Mouse (Mus musculus) ES-Bruce4 (cell line): ENCODE results near the gene Kcng1. TPM values are rescaled to one million over a fixed set of nuclear protein-coding genes. Genes with fewer than 3 reads are reported as not detected.

Experiments used
- H3K27ac ChIP-seq: 2 replicates; pipeline ENCODE4 v1.5.1; 2012; ENCODE audit warnings: low read length, inconsistent platforms; ENCODE audit not compliant: insufficient read depth
- H3K27me3 ChIP-seq: 2 replicates; pipeline ENCODE4 v1.6.1; 2012; ENCODE audit warnings: mild to moderate bottlenecking, low read length, inconsistent platforms; ENCODE audit not compliant: control insufficient read depth, poor library complexity, insufficient read depth, severe bottlenecking
- H3K36me3 ChIP-seq: 2 replicates; pipeline ENCODE4 v1.6.1; 2012; ENCODE audit warnings: inconsistent platforms, mild to moderate bottlenecking, low read length, moderate library complexity; ENCODE audit not compliant: control insufficient read depth, poor library complexity, insufficient read depth, severe bottlenecking
- H3K4me1 ChIP-seq: one replicate; pipeline ENCODE4 v1.8.1; 2011; ENCODE audit warnings: low read length; ENCODE audit not compliant: control insufficient read depth, insufficient read depth
- H3K4me3 ChIP-seq: 2 replicates; pipeline ENCODE4 v1.5.1; 2011; ENCODE audit warnings: low read depth, mild to moderate bottlenecking, low read length
- H3K9ac ChIP-seq: 2 replicates; pipeline ENCODE4 v1.6.1; 2012; ENCODE audit warnings: low read depth, mild to moderate bottlenecking, inconsistent platforms; ENCODE audit not compliant: poor library complexity, severe bottlenecking
- H3K9me3 ChIP-seq: replicated peaks from 2 replicates; pipeline ENCODE4 v1.6.1; 2012; ENCODE audit warnings: mild to moderate bottlenecking, low read length, inconsistent platforms; ENCODE audit not compliant: control insufficient read depth, poor library complexity, insufficient read depth, severe bottlenecking
- CTCF ChIP-seq: IDR thresholded peaks from one replicate; pipeline ENCODE4 v1.8.1; 2011; ENCODE audit warnings: low read depth, low read length
- EP300 ChIP-seq: IDR thresholded peaks from 2 replicates; pipeline ENCODE4 v1.6.1; 2011; ENCODE audit warnings: low read depth, low read length; ENCODE audit not compliant: insufficient read depth
- POLR2A ChIP-seq: IDR thresholded peaks from one replicate; pipeline ENCODE4 v1.8.1; 2011; ENCODE audit warnings: low read length; ENCODE audit not compliant: insufficient read depth
- polyA plus RNA-seq: library from polyadenylated mRNA; stranded (reverse); fragments of >200 nt; gene quantifications from 2 replicates; pipeline ENCODE4 v1.2.4, GENCODE M21; 2011; ENCODE audit warnings: low read depth; ENCODE audit not compliant: missing spikeins, insufficient read depth, insufficient read length

Kcng1 gene
- polyA plus RNA-seq, 1 experiment: 0.78 TPM

DNA sequence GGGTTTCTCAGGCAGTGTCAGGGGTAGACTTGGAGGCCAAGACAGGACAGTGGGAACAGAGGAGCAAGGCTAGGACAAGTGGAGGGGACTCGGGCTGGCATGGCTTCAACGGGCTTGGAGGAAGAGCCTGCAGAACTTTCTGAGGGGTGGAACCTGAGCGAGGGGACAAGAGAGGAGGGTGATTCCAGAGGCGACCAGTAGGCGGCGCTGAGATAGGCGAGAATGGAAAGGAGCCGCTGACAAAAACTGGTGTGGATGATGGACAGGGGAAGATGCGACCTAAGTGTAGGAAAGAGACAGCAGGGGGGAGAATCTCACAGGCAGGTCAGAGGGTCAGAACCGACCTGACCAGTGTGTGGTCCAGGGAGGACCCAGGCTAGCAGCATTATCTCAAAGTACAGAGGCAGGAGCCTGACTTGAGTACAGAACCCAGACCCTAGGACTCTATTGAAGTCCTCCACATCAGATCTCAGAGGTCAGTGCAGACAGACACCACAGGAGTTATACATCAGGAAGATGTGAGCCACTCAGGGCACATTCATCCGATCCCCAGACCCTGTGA, 7.1 kb downstream of the Kcng1 start:
- Histone ChIP-seq H3K27me3 (no peaks in the 10 kb centered on the region), H3K9ac (no peak overlapping the region), H3K4me3 (no peak overlapping the region), H3K4me1 (peaks cover 3% of the 10 kb centered on the region), H3K27ac (no peak overlapping the region), H3K36me3 (no peaks in the 10 kb centered on the region), H3K9me3 (no peaks in the 10 kb centered on the region)
- TF ChIP-seq POLR2A (no peak), CTCF (peak; percentile 83), EP300 (no peak)

GRCm38 (mm10) chr2:168273387-168273786, 8.1 kb downstream of the Kcng1 start:
- no peaks in the 10 kb centered on the region for H3K27me3 ChIP-seq
- TF ChIP-seq CTCF (no peak), POLR2A (no peak), EP300 (no peak)
- H3K4me1 ChIP-seq: peaks cover 3% of the 10 kb centered on the region
- H3K36me3 ChIP-seq: no peaks in the 10 kb centered on the region
- no peak overlapping the region for H3K27ac ChIP-seq
- no peaks in the 10 kb centered on the region for H3K9me3 ChIP-seq
- H3K9ac ChIP-seq: no peak overlapping the region
- no peak overlapping the region for H3K4me3 ChIP-seq

- no peaks in the 10 kb centered on the region for H3K9me3 ChIP-seq
- no peaks in the 10 kb centered on the region for H3K36me3 ChIP-seq
- no peak overlapping the region for H3K9ac ChIP-seq
- no peak overlapping the region for H3K27ac ChIP-seq
- H3K27me3 ChIP-seq: no peaks in the 10 kb centered on the region
- TF ChIP-seq EP300: no peak
- TF ChIP-seq POLR2A: no peak
- TF ChIP-seq CTCF: peak; percentile 92
- no peaks in the 10 kb centered on the region for H3K4me1 ChIP-seq
- peak overlapping the region; percentile 46 for H3K4me3 ChIP-seq
These were observed 13.5 kb downstream of the Kcng1 start for GRCm38 (mm10) chr2:168268033-168268432.

- Histone ChIP-seq H3K4me1 (no peaks in the 10 kb centered on the region), H3K9ac (no peak overlapping the region), H3K36me3 (no peaks in the 10 kb centered on the region), H3K9me3 (no peaks in the 10 kb centered on the region), H3K27ac (no peak overlapping the region), H3K27me3 (no peaks in the 10 kb centered on the region), H3K4me3 (no peak overlapping the region)
- TF ChIP-seq CTCF (no peak), POLR2A (no peak), EP300 (no peak)
These were observed 20.6 kb downstream of the Kcng1 start for GRCm38 (mm10) chr2:168260900-168261299.

DNA sequence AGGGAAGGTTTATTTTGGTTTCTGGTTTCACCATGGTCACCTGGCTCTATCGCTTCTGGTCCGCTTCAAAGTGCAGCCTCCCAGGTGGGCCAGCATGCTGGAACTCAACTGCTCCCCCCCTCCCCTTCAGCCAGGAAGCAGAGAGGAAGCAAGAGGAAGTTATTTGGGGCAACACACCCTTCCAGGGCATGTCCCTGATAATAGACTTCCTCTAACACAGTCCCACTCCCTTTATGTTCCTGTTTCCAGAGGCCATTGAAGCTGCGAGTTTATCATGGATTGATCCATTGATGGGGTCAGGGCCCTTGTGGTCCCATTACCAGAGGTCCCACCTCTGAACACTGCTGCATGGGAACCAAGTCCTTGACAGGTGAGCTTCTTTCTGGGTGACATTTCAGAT, 21.4 kb downstream of the Kcng1 start:
- Histone ChIP-seq H3K4me3 (no peak overlapping the region), H3K27me3 (no peaks in the 10 kb centered on the region), H3K36me3 (no peaks in the 10 kb centered on the region), H3K9ac (no peak overlapping the region), H3K9me3 (no peaks in the 10 kb centered on the region), H3K27ac (no peak overlapping the region), H3K4me1 (no peaks in the 10 kb centered on the region)
- TF ChIP-seq EP300 (no peak), CTCF (no peak), POLR2A (no peak)

DNA sequence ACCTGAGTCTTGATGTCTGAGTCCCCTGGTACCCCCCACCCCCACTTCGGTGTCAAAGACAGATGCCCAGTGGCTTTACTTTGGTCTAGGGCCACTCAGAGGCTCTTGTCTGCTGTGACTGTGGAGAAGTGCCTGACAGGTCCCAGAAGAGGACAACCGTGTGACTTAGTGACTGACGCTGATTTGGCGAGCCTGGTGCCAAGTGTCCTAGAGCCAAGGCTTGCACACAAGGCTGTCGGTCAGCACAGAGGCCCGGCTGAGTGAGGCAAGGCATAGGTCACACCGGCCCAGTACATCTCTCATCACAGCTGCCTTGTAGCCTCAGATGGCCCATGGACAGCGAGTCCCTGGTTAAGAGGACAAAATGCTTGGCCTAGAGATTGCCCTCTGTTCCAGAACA, 22.5 kb downstream of the Kcng1 start:
- no peaks in the 10 kb centered on the region for H3K27me3 ChIP-seq
- H3K27ac ChIP-seq: no peak overlapping the region
- H3K9me3 ChIP-seq: no peaks in the 10 kb centered on the region
- no peak overlapping the region for H3K4me3 ChIP-seq
- no peaks in the 10 kb centered on the region for H3K36me3 ChIP-seq
- H3K4me1 ChIP-seq: no peaks in the 10 kb centered on the region
- TF ChIP-seq POLR2A (no peak), CTCF (no peak), EP300 (no peak)
- H3K9ac ChIP-seq: no peak overlapping the region
